Comparison of ENCODE assay signal across 8 mouse cellular contexts in the genomic region with DNA sequence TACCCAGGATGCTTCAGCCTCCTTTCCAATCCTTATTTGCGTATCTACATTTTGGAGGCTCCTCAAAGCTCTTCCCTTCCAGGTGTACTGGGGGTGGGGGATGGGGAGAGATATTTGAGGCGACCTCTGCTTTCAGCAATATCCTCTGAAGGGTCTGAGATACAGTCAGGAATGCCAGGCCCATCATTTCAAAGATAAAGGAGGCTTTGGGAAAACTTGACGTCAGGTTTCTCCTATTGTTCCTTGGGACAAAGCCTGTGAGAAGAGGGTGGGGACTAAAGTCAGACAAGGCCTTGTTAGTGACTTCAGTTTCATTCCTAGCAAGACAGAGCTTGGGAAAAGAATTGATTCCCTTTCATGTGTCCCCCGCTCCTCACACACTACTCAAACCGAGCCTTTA.
"Had no signal": no experiment of that assay in that cellular context is flagged by ENCODE, and none has a peak within 500 bp of the region (broad histone marks: within the 10 kb centered on the region; RNA-seq: fewer than 3 reads in every experiment).

No protein-coding gene starts in this region.

- DNase-seq: kidney, postnatal 14 days; left cerebral cortex, postnatal 4 days; lung, adult 18-20 months; thymus, postnatal 4 days had no signal

- H3K9ac ChIP-seq: limb, embryonic 13.5 days; liver, embryonic 14.5 days; midbrain, embryonic 15.5 days had no signal

- H3K4me3 ChIP-seq: limb, embryonic 13.5 days; midbrain, embryonic 15.5 days had no signal

- H3K9me3 ChIP-seq: limb, embryonic 13.5 days; midbrain, embryonic 15.5 days had no signal

- H3K4me2 ChIP-seq: limb, embryonic 13.5 days; midbrain, embryonic 15.5 days had no signal

- H3K27ac ChIP-seq: limb, embryonic 13.5 days; liver, embryonic 14.5 days; stomach, postnatal 0 days had no signal

- H3K27me3 ChIP-seq: limb, embryonic 13.5 days; midbrain, embryonic 15.5 days had no signal

- H3K36me3 ChIP-seq: limb, embryonic 13.5 days; midbrain, embryonic 15.5 days had no signal

- ATAC-seq: midbrain, embryonic 15.5 days had no signal
